Mouse (Mus musculus): ENCODE results near the gene Arl9. TPM values are rescaled to one million over a fixed set of nuclear protein-coding genes. Genes with fewer than 3 reads are reported as not detected.
A peak's percentile ranks its signal among the peaks of the same experiment; 100 is the strongest.
"Not testable (repeated sequence)": the region's sequence is repeated elsewhere in the genome, so short reads cannot be mapped to it uniquely, and the experiment has no call there.

The Arl9 gene
- polyA plus RNA-seq, 1 experiment: not detected

DNA sequence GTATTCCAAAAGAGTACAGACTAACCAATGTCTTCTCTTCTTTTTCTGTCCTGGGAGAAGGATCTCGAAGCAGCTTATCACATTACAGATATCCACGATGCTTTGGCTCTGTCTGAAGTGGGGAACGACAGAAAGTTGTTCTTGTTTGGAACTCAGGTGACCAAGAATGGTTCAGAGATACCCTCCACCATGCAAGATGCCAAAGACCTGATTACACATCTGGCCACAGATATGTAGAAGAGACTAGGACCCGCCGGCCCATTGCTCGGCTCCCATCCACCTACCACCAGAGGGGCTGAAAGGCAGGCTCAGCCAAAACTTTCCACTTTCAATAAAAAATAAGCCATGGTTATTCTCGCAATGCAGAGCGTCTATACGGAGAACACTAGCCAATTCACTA lies 6.5 kb downstream of the Arl9 start:
- H3K4me1 ChIP-seq (ENCODE audit: control insufficient read depth, insufficient read depth, low read length): no peaks in the 10 kb centered on the region
- no peaks in the 10 kb centered on the region for H3K36me3 ChIP-seq (ENCODE audit: control insufficient read depth, insufficient read depth, low read length, poor library complexity, severe bottlenecking)
- H3K9me3 ChIP-seq (replicated peaks; ENCODE audit: control insufficient read depth, insufficient read depth, low read length, poor library complexity, severe bottlenecking): no peaks in the 10 kb centered on the region
- H3K4me3 ChIP-seq (ENCODE audit: low read depth, low read length): no peak overlapping the region
- TF ChIP-seq POLR2A (IDR thresholded peaks at IDR 0.05; ENCODE audit: insufficient read depth, low read length): no peak
- no peak for TF ChIP-seq CTCF (IDR thresholded peaks at IDR 0.05; ENCODE audit: low read depth, low read length)
- no peak for TF ChIP-seq EP300 (IDR thresholded peaks at IDR 0.05; ENCODE audit: insufficient read depth, low read depth, low read length)
- H3K27me3 ChIP-seq (ENCODE audit: control insufficient read depth, insufficient read depth, low read length, poor library complexity, severe bottlenecking): no peaks in the 10 kb centered on the region
- no peak overlapping the region for H3K27ac ChIP-seq (ENCODE audit: insufficient read depth, low read length)
- no peak overlapping the region for H3K9ac ChIP-seq (ENCODE audit: low read depth, poor library complexity, severe bottlenecking)

DNA sequence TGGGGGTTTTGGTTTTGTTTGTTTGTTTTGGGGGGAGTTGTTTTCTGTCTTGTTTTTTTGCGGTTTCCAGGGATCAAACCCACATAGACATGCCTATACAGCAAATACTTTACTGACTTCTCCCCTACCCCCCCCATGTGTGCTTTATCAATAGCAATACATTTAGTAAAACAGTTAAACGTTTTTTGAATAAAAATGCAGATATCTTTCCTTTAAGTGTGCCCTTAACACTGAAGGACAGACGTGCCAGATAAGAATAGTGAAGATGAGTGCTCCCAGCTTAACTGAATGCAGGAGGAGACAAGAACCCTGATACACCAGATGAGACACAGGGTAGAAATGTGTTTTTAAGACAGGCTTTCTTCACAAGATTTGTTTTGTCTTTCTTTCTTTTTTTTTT lies 7.2 kb downstream of the Arl9 start:
- no peaks in the 10 kb centered on the region for H3K9me3 ChIP-seq (replicated peaks; ENCODE audit: control insufficient read depth, insufficient read depth, low read length, poor library complexity, severe bottlenecking)
- no peak overlapping the region for H3K4me3 ChIP-seq (ENCODE audit: low read depth, low read length)
- no peak overlapping the region for H3K9ac ChIP-seq (ENCODE audit: low read depth, poor library complexity, severe bottlenecking)
- no peaks in the 10 kb centered on the region for H3K27me3 ChIP-seq (ENCODE audit: control insufficient read depth, insufficient read depth, low read length, poor library complexity, severe bottlenecking)
- TF ChIP-seq POLR2A (IDR thresholded peaks at IDR 0.05; ENCODE audit: insufficient read depth, low read length) (no peak), EP300 (IDR thresholded peaks at IDR 0.05; ENCODE audit: insufficient read depth, low read depth, low read length) (no peak), CTCF (IDR thresholded peaks at IDR 0.05; ENCODE audit: low read depth, low read length) (no peak)
- no peaks in the 10 kb centered on the region for H3K4me1 ChIP-seq (ENCODE audit: control insufficient read depth, insufficient read depth, low read length)
- no peak overlapping the region for H3K27ac ChIP-seq (ENCODE audit: insufficient read depth, low read length)
- no peaks in the 10 kb centered on the region for H3K36me3 ChIP-seq (ENCODE audit: control insufficient read depth, insufficient read depth, low read length, poor library complexity, severe bottlenecking)

DNA sequence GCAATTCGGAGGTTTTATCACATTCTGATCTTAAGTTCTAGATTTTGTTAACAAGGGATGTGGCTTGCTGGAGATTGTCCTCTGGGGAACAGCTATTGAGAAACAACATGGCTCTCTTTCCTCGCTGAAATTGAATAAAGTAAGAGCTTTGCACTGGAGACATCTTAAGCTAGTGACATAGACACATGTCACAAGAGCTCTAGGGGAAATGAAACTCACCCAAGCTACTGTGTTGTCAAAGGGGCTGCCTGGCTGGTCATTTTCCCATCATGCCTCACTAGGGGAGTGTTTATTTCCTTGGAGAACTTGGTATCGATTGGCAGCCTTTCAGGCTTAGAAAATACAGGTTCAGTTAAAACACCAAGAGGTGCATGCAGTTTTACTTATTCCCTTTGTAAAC lies 9.3 kb downstream of the Arl9 start:
- no peak overlapping the region for H3K9ac ChIP-seq (ENCODE audit: low read depth, poor library complexity, severe bottlenecking)
- H3K27me3 ChIP-seq (ENCODE audit: control insufficient read depth, insufficient read depth, low read length, poor library complexity, severe bottlenecking): 0 out of 2 replicates have a peak, but pooled peaks cover 3% of the 10 kb centered on the region
- TF ChIP-seq EP300 (IDR thresholded peaks at IDR 0.05; ENCODE audit: insufficient read depth, low read depth, low read length) (no peak), POLR2A (IDR thresholded peaks at IDR 0.05; ENCODE audit: insufficient read depth, low read length) (no peak), CTCF (IDR thresholded peaks at IDR 0.05; ENCODE audit: low read depth, low read length) (no peak)
- H3K27ac ChIP-seq (ENCODE audit: insufficient read depth, low read length): no peak overlapping the region
- no peak overlapping the region for H3K4me3 ChIP-seq (ENCODE audit: low read depth, low read length)
- H3K9me3 ChIP-seq (replicated peaks; ENCODE audit: control insufficient read depth, insufficient read depth, low read length, poor library complexity, severe bottlenecking): peaks cover 11% of the 10 kb centered on the region
- no peaks in the 10 kb centered on the region for H3K4me1 ChIP-seq (ENCODE audit: control insufficient read depth, insufficient read depth, low read length)
- H3K36me3 ChIP-seq (ENCODE audit: control insufficient read depth, insufficient read depth, low read length, poor library complexity, severe bottlenecking): no peaks in the 10 kb centered on the region

DNA sequence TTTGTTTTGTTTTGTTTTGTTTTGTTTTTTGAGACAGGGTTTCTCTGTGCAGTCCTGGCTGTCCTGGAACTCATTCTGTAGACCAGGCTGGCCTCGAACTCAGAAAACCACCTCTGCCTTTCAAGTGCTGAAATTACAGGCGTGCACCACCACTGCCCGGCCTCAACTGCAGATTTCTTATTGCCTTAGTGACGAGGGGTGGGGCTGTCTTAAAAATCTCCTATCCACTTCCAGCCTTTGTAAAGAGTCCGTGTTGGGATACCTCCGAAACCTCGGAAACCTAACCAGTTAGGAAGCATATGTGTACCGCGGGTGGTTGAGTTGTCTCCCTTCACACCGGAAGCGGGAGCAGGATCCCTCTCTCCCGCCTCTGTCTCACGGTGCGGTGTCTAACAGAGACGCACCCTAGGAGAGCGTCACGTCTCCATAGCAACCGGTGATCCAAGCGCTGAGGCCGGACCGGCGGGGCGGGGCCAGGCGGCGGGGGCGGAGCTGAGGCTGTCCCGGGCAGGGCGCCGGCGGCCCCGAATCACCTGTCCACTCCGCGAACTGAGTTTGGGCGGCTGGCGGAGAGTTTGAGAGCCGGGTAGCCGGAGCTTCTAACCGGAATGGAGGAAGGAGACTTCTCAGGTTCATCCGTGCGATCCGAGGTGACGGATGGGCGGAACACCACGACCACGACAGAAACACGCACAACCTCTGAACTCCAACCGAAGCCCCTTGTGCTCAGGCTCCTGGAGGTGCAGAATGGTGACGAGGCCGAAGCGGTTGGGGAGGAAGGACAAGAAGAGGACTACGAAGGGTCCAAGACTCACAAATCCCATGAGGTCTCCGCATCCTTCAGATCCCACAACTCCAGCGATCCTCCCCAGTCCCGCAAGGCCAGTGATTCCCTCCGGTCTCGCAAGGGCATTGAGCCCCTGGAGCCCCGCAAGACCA lies 12.0 kb downstream of the Arl9 start, which contains the start of gene Thegl:
Gene Thegl, plus strand, starts transcription at position 480 of the 939 bp plus-strand sequence.
- Histone ChIP-seq H3K4me1 (ENCODE audit: control insufficient read depth, insufficient read depth, low read length) (no peaks in the 10 kb centered on the region), H3K4me3 (ENCODE audit: low read depth, low read length) (peak within 1 kb of the TSS; percentile 55), H3K27me3 (ENCODE audit: control insufficient read depth, insufficient read depth, low read length, poor library complexity, severe bottlenecking) (0 out of 2 replicates have a peak, but pooled peaks cover 3% of the 10 kb centered on the region), H3K27ac (ENCODE audit: insufficient read depth, low read length) (no peak within 1 kb of the TSS), H3K9me3 (replicated peaks; ENCODE audit: control insufficient read depth, insufficient read depth, low read length, poor library complexity, severe bottlenecking) (peaks cover 18% of the 10 kb centered on the region), H3K36me3 (ENCODE audit: control insufficient read depth, insufficient read depth, low read length, poor library complexity, severe bottlenecking) (no peaks in the 10 kb centered on the region), H3K9ac (ENCODE audit: low read depth, poor library complexity, severe bottlenecking) (0 out of 2 replicates have a peak within 1 kb of the TSS, but pooled peaks have one; percentile 3)
- TF ChIP-seq CTCF (IDR thresholded peaks at IDR 0.05; ENCODE audit: low read depth, low read length) (no peak), EP300 (IDR thresholded peaks at IDR 0.05; ENCODE audit: insufficient read depth, low read depth, low read length) (no peak), POLR2A (IDR thresholded peaks at IDR 0.05; ENCODE audit: insufficient read depth, low read length) (no peak)

DNA sequence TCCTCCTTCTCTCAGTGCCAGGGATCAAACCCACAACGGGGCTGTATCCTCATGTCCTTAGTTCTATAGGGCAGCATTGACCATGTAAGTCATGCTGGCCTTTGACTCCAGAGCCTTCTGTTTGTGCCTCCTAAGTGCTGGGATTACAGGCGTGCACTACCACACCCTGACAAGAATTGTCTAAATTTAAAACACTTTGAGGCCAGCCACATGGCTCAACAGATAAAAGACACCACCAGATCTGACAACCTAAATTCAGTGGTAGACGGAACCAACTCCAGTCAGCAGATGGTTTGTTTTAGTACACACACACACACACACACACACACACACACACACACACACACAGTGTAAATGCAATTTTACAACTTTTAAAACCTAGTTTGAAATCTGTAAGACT lies 24.2 kb downstream of the Arl9 start:
- Histone ChIP-seq H3K27me3 (ENCODE audit: control insufficient read depth, insufficient read depth, low read length, poor library complexity, severe bottlenecking) (no peaks in the 10 kb centered on the region), H3K36me3 (ENCODE audit: control insufficient read depth, insufficient read depth, low read length, poor library complexity, severe bottlenecking) (no peaks in the 10 kb centered on the region), H3K9me3 (replicated peaks; ENCODE audit: control insufficient read depth, insufficient read depth, low read length, poor library complexity, severe bottlenecking) (peaks cover 20% of the 10 kb centered on the region), H3K9ac (ENCODE audit: low read depth, poor library complexity, severe bottlenecking) (no peak overlapping the region), H3K4me3 (ENCODE audit: low read depth, low read length) (no peak overlapping the region), H3K4me1 (ENCODE audit: control insufficient read depth, insufficient read depth, low read length) (no peaks in the 10 kb centered on the region), H3K27ac (ENCODE audit: insufficient read depth, low read length) (no peak overlapping the region)
- TF ChIP-seq EP300 (IDR thresholded peaks at IDR 0.05; ENCODE audit: insufficient read depth, low read depth, low read length) (no peak), CTCF (IDR thresholded peaks at IDR 0.05; ENCODE audit: low read depth, low read length) (no peak), POLR2A (IDR thresholded peaks at IDR 0.05; ENCODE audit: insufficient read depth, low read length) (no peak)

DNA sequence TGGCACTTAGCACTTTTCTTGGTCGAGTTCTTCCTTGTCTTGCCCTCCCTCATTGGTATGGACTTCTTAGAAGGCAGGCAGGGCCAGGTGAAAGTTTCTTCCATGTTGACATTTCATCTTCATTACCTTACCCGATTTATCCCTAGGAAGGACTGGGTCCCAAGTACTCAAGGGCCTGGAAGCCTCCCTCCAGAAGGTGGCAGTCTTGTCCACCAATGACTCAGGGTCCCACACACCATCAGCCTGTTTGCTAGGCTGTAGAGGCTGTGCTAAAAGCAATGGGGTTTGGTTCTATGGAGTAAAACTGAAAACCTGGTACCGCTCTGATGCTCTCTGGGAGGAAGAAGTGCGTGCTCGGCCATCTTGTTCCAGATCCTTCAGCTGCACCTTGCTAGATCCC lies 25.9 kb downstream of the Arl9 start:
- TF ChIP-seq CTCF (IDR thresholded peaks at IDR 0.05; ENCODE audit: low read depth, low read length): peak; percentile 61
- no peak for TF ChIP-seq POLR2A (IDR thresholded peaks at IDR 0.05; ENCODE audit: insufficient read depth, low read length)
- Histone ChIP-seq H3K4me1 (ENCODE audit: control insufficient read depth, insufficient read depth, low read length) (no peaks in the 10 kb centered on the region), H3K27me3 (ENCODE audit: control insufficient read depth, insufficient read depth, low read length, poor library complexity, severe bottlenecking) (no peaks in the 10 kb centered on the region), H3K27ac (ENCODE audit: insufficient read depth, low read length) (no peak overlapping the region), H3K9me3 (replicated peaks; ENCODE audit: control insufficient read depth, insufficient read depth, low read length, poor library complexity, severe bottlenecking) (peaks cover 5% of the 10 kb centered on the region; the same call in 1 of the 2 replicates), H3K9ac (ENCODE audit: low read depth, poor library complexity, severe bottlenecking) (no peak overlapping the region), H3K4me3 (ENCODE audit: low read depth, low read length) (no peak overlapping the region), H3K36me3 (ENCODE audit: control insufficient read depth, insufficient read depth, low read length, poor library complexity, severe bottlenecking) (no peaks in the 10 kb centered on the region)

DNA sequence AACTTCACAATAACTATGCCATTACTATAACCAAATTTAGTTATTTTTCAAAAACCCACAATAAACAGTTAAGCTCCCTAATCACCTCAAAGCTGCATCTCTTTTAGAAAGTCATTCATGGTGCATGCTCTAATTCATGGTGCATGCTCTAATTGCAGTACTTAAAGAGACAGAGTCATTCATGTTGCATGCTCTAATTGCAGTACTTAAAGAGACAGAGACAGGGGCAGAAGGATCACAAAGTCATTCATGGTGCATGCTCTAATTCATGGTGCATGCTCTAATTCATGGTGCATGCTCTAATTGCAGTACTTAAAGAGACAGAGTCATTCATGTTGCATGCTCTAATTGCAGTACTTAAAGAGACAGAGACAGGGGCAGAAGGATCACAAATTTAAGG lies 31.2 kb downstream of the Arl9 start:
- not testable (repeated sequence) for H3K9ac ChIP-seq (ENCODE audit: low read depth, poor library complexity, severe bottlenecking); H3K4me1 ChIP-seq (ENCODE audit: control insufficient read depth, insufficient read depth, low read length); H3K9me3 ChIP-seq (replicated peaks; ENCODE audit: control insufficient read depth, insufficient read depth, low read length, poor library complexity, severe bottlenecking); H3K27me3 ChIP-seq (ENCODE audit: control insufficient read depth, insufficient read depth, low read length, poor library complexity, severe bottlenecking); H3K36me3 ChIP-seq (ENCODE audit: control insufficient read depth, insufficient read depth, low read length, poor library complexity, severe bottlenecking); H3K4me3 ChIP-seq (ENCODE audit: low read depth, low read length); H3K27ac ChIP-seq (ENCODE audit: insufficient read depth, low read length)

All from ES-Bruce4 (cell line).